Mouse (Mus musculus) mouse embryonic stem cell (cell line): ENCODE results near the gene Fbln2.

Experiments used
- in situ Hi-C, 2 experiments: fragments of 300-500 bp; cut with MboI; formaldehyde crosslinking; loops; 1 replicate in 1 of 2; 3 replicates in 1 of 2; pipeline ENCODE4 v1.14.3; 2019 to 2020; ENCODE audit warnings: low sequenced_read_pairs in 2 of 2, low pct_unique_long_range_greater_than_20kb in 1 of 2, mixed read lengths in 1 of 2; ENCODE audit not compliant: unreplicated experiment in 1 of 2

The Fbln2 gene

DNA sequence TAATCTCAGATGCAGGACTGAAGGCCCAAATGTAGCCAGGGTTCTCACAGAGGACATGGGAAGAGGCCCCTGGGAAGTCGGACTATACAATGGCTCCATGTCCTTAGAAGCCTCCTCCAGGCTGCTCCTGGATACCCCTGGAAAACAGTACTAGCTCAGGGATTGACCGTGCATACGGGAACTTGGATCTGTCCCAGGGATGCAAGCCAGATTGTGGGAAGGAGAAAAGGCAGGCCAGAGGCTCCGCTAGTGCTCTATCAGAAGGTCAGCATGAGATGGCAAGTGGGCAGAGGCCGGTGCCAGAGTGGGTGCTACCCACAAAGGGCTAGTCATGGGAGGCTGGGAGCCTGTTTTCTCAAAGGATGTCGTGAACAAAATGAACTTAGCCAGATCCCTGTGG, 25.3 kb upstream of the Fbln2 start:
- in situ Hi-C loops = no loop called here

- in situ Hi-C loops = no loop called here
Observed at GRCm38 (mm10) chr6:91187871-91188270, 24.4 kb upstream of the Fbln2 start.

GRCm38 (mm10) chr6:91189971-91190370, 22.3 kb upstream of the Fbln2 start:
- in situ Hi-C loops = no loop called here

GRCm38 (mm10) chr6:91191465-91191864, 20.8 kb upstream of the Fbln2 start:
- in situ Hi-C loops = no loop called here

DNA sequence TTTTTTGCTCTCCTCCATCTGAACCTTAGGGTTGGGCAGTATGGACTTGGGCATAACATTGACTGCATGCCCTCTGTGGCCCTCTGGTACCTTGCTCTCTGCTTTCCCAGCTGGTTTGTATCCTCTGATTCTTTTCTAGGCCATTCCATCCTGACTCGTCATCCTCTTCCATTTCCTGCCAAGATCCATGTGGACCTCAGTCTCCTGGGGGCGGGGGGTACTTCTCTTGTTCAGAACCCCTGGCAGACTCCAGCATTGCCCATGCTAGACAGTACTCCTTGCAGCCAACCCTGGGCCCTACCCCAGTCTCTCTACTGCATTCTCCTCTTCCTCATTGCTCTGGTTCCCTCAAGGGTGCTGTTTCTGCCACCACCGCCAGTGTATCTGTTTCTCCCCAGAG, 19.8 kb upstream of the Fbln2 start:
- in situ Hi-C loops = no loop called here

- in situ Hi-C loops = no loop called here
Observed at GRCm38 (mm10) chr6:91192851-91193545, 19.3 kb upstream of the Fbln2 start.

DNA sequence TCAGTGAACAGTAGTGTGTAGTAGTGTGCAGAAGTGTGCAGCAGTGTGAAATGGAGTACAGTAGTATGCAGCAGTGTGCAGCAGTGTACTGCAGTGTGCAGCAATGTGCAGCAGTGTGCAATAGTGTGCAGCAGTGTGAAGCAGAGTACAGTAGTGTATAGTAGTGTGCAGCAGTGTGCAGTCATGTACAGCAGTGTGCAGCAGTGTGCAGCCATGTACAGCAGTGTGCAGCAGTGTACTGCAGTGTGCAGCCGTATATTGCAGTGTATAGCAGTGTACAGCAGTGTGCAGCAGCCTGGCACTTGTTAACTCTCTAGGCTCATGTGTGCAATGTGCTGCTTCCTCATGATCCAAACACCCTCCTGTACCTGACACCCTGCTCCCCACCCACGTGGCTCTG, 13.8 kb upstream of the Fbln2 start:
- in situ Hi-C loops = no loop called here

GRCm38 (mm10) chr6:91200429-91201188, 11.6 kb upstream of the Fbln2 start:
- in situ Hi-C loops = no loop called here

DNA sequence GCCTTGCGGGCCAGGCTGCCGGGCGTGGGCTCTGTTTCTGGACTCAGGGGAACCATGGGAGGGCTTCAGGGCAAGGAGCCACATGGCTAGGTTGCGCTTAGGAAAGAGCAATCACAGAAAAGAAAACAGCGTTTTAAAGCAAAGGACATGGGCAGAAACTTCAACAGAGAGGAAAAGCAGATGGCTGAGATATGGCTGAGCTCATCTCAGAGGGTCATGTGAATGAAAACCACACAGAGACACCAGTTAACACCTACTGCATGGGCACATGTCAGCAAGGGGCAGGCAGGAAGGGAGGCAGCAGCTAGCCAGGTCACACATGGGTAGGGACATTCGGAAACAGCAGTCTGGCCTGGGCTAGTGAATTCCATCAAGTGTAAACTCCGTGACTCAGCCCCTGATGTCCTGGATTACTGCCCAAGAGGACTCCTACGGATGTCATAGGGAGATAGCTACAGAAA, 10.3 kb upstream of the Fbln2 start:
- in situ Hi-C loops = no loop called here

GRCm38 (mm10) chr6:91202571-91202970, 9.7 kb upstream of the Fbln2 start:
- in situ Hi-C loops = no loop called here

DNA sequence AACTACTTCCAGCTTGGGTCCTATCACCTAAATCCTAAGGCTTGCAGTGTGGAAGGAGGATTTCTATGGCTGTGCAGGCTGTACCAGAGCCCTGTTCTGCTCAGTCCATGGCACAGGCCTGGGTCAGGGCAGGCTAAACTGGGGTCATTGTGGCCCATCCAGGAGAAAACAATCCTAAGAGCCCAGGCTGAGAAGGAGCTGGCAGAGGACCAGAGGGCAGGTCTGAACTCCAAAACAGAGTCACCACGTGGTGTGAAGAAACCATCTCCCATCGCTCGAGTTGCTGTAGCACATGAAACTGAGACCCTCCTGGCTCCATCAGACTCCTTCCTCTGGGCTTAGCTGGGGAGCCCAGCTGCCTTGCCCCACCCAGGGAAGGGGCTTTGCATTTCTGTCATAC, 6.9 kb upstream of the Fbln2 start:
- in situ Hi-C loops = no loop called here

- in situ Hi-C loops = no loop called here
Observed at GRCm38 (mm10) chr6:91205791-91206190, 6.5 kb upstream of the Fbln2 start.

- in situ Hi-C loops = no loop called here
Observed at GRCm38 (mm10) chr6:91207491-91207890, 4.8 kb upstream of the Fbln2 start.

- in situ Hi-C loops = no loop called here
Observed at GRCm38 (mm10) chr6:91209780-91210179, 2.5 kb upstream of the Fbln2 start.

GRCm38 (mm10) chr6:91210852-91211251, 1.4 kb upstream of the Fbln2 start:
- in situ Hi-C loops = no loop called here

GRCm38 (mm10) chr6:91212571-91212970, 316 bp downstream of the Fbln2 start:
- in situ Hi-C loops = no loop called here

DNA sequence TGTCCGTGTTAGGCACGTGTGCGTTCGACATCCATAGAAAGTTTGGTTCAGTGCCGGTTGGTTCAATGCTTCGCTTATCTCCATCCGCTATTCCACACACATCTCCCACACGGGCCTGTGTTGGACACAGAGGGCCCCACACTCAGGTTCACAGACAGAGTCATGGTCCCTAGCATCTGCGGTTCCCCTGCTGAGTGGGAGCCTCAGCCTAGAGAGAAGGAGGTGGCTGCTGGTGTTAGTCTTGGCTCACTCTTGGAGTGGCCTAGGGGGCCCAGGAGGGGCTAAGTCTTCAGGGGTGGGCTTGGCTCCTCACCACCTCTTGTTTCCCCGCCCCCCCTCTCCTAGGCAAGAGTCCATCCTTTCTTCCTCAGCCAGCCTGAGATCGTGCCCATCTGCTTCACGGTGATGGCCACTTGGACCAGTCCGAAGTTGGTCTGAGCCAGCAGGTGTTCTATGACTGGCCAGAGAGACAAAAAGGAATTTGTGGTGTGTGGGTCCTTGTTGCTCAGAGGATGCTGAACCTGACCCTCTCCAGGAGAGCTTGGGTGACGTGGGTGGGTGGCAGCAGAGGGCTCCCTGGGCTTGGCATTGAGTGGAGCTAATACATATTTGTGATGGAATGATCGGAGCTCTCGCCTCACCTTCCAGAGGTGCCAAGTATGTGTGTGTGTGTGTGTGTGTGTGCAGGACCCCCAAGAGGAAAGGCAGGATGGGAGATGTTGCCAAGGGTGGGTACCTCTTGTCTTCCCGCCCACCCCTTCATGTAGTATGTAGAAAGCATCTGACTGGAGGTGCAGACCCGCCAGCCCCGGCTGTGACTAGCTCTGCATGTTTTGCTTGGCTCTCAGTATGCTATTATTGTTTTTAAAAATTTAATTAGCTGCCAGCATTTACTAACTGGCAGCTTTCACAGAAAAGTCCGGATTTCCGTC, 1.3 kb downstream of the Fbln2 start:
- in situ Hi-C loops = no loop called here

- in situ Hi-C loops = no loop called here
Observed at GRCm38 (mm10) chr6:91215454-91215853, 3.2 kb downstream of the Fbln2 start.

- in situ Hi-C loops = no loop called here
Observed at GRCm38 (mm10) chr6:91218445-91218844, 6.2 kb downstream of the Fbln2 start.
